Mouse (Mus musculus) testis, adult 2 months (tissue): ENCODE measurements at regions not wholly inside any gene's neighbourhood (a gene's known extent, or its start where the extent isn't known, plus 50 kb on each side); places are given as distances from the start of the nearest gene placed in this dataset.

Source experiments
- CTCF ChIP-seq: fragments of 200-500 bp; IDR thresholded peaks from 2 replicates; pipeline ENCODE4 v1.5.1; 2012; ENCODE audit warnings: low read depth, mild to moderate bottlenecking, inconsistent platforms, low read length, moderate library complexity; ENCODE audit not compliant: control insufficient read depth, insufficient read depth, insufficient replicate concordance
- POLR2A ChIP-seq: fragments of 200-500 bp; IDR thresholded peaks from 2 replicates; pipeline ENCODE4 v1.6.1; 2012; ENCODE audit warnings: low read depth, mild to moderate bottlenecking, inconsistent platforms, low read length, moderate library complexity; ENCODE audit not compliant: control insufficient read depth

DNA sequence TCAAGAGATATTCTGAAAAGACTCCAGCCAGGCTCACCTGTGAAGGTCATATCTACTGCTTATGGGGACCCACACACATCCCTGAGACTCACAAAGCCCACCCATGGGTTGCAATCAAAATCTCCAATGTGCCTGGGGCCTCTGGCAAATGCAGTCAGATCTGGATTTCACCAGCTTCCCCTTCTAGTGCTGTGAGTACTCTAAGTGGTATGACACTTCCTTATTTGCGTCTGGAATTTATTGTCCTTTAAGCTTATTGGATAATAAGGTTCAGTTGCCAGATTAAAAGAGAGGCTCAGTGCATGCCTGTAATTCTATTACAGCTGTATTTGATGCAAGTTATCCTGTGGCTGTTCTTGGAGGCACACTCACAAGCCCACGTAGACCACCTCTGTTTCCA lies 206.3 kb upstream of the Foxq1 start:
- TF ChIP-seq POLR2A = no peak
- no peak for TF ChIP-seq CTCF
